Mouse (Mus musculus): ENCODE measurements around the gene Gm16867. TPM values are rescaled to one million over a fixed set of nuclear protein-coding genes. Genes with fewer than 3 reads are reported as not detected.

Gm16867 gene
- polyA plus RNA-seq (2012; rRNA removed): 22.0 and 23.0 TPM in 2 replicates

DNA sequence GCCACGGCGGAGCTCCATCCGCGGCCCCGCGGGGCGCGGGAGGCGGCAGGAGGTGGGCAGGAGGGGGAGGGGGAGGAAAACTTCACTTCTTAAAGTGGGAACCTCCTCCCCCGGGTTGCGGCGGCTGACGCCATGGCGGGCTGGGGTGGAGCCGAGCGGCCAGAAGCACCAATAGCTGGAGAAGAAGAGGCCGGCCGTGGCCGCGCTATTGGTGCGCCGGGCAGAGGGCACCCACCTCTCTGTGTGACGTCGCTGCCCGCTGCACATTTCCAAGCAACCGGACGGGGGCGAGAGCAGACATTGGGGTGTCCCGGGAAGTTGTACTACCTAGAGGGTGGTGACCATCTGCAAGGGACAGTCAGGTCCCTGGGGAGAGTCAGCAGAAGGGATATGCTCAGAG is at the start of gene Gm16867:
Gm16867 (minus strand) TSS at position 189 of the 400 bp plus-strand sequence.

DNA sequence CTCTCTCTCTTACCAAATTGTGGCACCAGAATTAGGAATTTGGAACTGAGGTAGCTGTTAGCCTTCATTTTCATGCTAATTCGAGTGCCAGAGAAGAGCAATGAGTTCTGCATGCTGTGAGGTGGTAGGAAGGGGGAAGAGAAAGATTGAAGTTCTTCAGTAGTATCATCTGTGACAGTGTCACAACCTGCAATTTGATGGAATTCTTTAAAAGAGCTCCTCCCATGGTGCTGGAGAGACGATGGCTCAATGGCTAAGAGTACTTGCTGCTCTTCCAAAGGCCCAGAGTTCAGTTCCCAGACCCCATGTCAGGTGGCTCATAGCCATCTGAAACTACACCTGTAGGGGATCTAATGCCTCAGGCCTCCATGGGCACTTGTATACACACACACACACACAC is 9.3 kb upstream of the Gm16867 start, which contains the start of gene Gm27179:
Gm27179 (minus strand) TSS at position 101 of the 400 bp plus-strand sequence.

Other genes with a start within 250 kb of the Gm16867 start
- not detected in 2 replicates for gene Synb, start 209.1 kb downstream of the Gm16867 start, polyA plus RNA-seq (2012; rRNA removed)
- not detected in 2 replicates for gene Gm27179, start 9.2 kb upstream of the Gm16867 start, polyA plus RNA-seq (2012; rRNA removed)
- gene Entpd4b, start 52.1 kb upstream of the Gm16867 start, polyA plus RNA-seq (2012; rRNA removed): 18.4 and 27.1 TPM in 2 replicates

Data from colon, adult 2 months (tissue).